Mouse (Mus musculus) small intestine, adult 2 months (tissue): Measurements from ENCODE around the gene Pitpnm1.

Source experiments
- CTCF ChIP-seq: fragments of 200-500 bp; IDR thresholded peaks from 2 replicates; pipeline ENCODE4 v1.5.1; 2012; ENCODE audit warnings: low read depth, mild to moderate bottlenecking, control low read depth, inconsistent platforms, low read length, moderate library complexity, mixed read lengths; ENCODE audit not compliant: insufficient replicate concordance, insufficient read length; ENCODE audit errors: extremely low read depth
- POLR2A ChIP-seq: fragments of 200-500 bp; IDR thresholded peaks from 2 replicates; pipeline ENCODE4 v1.6.1; 2012; ENCODE audit warnings: low read depth, mild to moderate bottlenecking, control low read depth, inconsistent platforms, low read length, moderate library complexity

DNA sequence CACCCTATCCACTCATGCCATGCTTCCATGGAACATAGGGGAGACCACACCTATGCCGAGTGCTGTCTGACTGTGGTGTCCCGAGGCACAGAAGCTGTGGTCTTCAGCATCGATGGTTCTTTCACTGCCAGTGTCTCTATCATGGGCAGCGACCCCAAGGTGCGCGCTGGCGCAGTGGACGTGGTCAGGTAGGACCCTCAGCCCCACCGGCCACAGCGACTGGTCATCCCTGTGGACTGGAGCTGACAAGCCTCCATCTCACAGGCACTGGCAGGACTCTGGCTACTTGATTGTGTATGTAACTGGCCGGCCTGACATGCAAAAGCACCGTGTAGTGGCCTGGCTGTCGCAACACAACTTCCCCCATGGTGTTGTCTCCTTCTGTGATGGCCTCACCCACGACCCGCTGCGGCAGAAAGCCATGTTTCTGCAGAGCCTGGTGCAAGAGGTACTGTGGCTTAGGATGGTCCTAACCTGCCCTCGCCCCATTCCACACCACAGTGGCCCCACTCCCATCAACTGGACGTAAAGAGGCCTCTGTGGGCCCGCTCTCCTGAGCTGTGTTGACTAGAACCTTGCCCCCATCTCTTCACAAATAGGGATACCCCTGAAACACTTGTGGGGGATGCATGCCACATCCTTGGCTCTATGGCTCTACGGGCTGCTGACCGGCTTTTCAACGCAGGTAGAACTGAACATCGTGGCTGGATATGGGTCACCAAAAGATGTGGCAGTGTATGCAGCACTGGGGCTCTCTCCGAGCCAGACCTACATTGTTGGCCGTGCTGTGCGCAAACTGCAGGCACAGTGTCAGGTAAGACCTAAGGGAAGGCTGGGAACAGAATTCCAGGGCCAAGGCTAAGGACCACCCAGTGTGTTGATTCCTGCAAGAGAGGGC is 12.5 kb downstream of the Pitpnm1 start:
- no peak for TF ChIP-seq POLR2A
- TF ChIP-seq CTCF, result no peak
